Mouse (Mus musculus): ENCODE data around the gene Olfr9. TPM values are rescaled to one million over a fixed set of nuclear protein-coding genes. Genes with fewer than 3 reads are reported as not detected.

Gene Olfr9
- total RNA-seq (2023): not detected

GRCm38 (mm10) chr10:128989131-128989530 is at the start of gene Olfr9:
Gene Olfr9 (plus strand): TSS chr10:128989431.

GRCm38 (mm10) chr10:128960590-128961584 is 28.3 kb upstream of the Olfr9 start, which contains the start of gene Mettl7b:
Gene Mettl7b (minus strand): TSS chr10:128960988.

GRCm38 (mm10) chr10:129010288-129010841 is 21.1 kb downstream of the Olfr9 start, which contains the start of gene Olfr763:
Gene Olfr763 (plus strand): TSS chr10:129010791.

GRCm38 (mm10) chr10:129039796-129040195 is 50.6 kb downstream of the Olfr9 start, which contains the start of gene Olfr764-ps1:
Gene Olfr764-ps1 (minus strand): TSS chr10:129039896.

Other genes starting within 250 kb of the Olfr9 start
- 10 to 100 TPM; 49.5 to 55.2 TPM for gene Dgka, start 244.6 kb upstream of the Olfr9 start, total RNA-seq (2023)
- 10 to 100 TPM; 20.3 to 22.7 TPM for gene Pym1, start 241.5 kb upstream of the Olfr9 start, total RNA-seq (2023)
- 10 to 100 TPM in 1 of 2 experiments, 1 to 10 TPM in 1; 9.8 to 18.0 TPM for gene Mmp19, start 198.5 kb upstream of the Olfr9 start, total RNA-seq (2023)
- gene Dnajc14, start 185.4 kb upstream of the Olfr9 start, total RNA-seq (2023): 10 to 100 TPM; 63.2 to 69.8 TPM
- gene Tmem198b, start 185.1 kb upstream of the Olfr9 start, total RNA-seq (2023): 10 to 100 TPM; 10.8 to 11.1 TPM
- 10 to 100 TPM; 40.5 to 49.9 TPM for gene Sarnp, start 172.1 kb upstream of the Olfr9 start, total RNA-seq (2023)
- 10 to 100 TPM; 30.9 to 41.1 TPM for gene Ormdl2, start 167.8 kb upstream of the Olfr9 start, total RNA-seq (2023)
- gene Gdf11, start 97.7 kb upstream of the Olfr9 start, total RNA-seq (2023): under 1 TPM; 0.43 to 0.50 TPM
- gene Cd63, start 88.4 kb upstream of the Olfr9 start, total RNA-seq (2023): 1 to 10 TPM; 3.9 to 5.2 TPM
- gene Rdh5, start 66.5 kb upstream of the Olfr9 start, total RNA-seq (2023): 1 to 10 TPM; 4.9 to 5.2 TPM
- 100 to 1,000 TPM in 1 of 2 experiments, 10 to 100 TPM in 1; 85.1 to 109 TPM for gene Bloc1s1, start 65.4 kb upstream of the Olfr9 start, total RNA-seq (2023)
- not detected for gene Itga7, start 55.6 kb upstream of the Olfr9 start, total RNA-seq (2023)
- gene Mettl7b, start 28.4 kb upstream of the Olfr9 start, total RNA-seq (2023): not detected
- not detected for gene Olfr763, start 21.4 kb downstream of the Olfr9 start, total RNA-seq (2023)
- gene Olfr764-ps1, start 50.5 kb downstream of the Olfr9 start, total RNA-seq (2023): not detected
- not detected for gene Olfr765, start 60.6 kb downstream of the Olfr9 start, total RNA-seq (2023)
- not detected for gene Olfr766-ps1, start 79.5 kb downstream of the Olfr9 start, total RNA-seq (2023)
- not detected for gene Olfr767, start 93.5 kb downstream of the Olfr9 start, total RNA-seq (2023)
- gene Olfr768, start 109.9 kb downstream of the Olfr9 start, total RNA-seq (2023): not detected
- gene Olfr769, start 128.4 kb downstream of the Olfr9 start, total RNA-seq (2023): not detected
- gene Olfr770, start 149.6 kb downstream of the Olfr9 start, total RNA-seq (2023): not detected
- not detected for gene Olfr771, start 175.3 kb downstream of the Olfr9 start, total RNA-seq (2023)
- not detected for gene Olfr772, start 188.5 kb downstream of the Olfr9 start, total RNA-seq (2023)
- gene Olfr773, start 198.0 kb downstream of the Olfr9 start, total RNA-seq (2023): not detected
- not detected for gene Olfr774, start 246.8 kb downstream of the Olfr9 start, total RNA-seq (2023)